Mouse (Mus musculus) mouse trophoblast stem cell (cell line): ENCODE results near the gene Gng5.

Experiments used
- in situ Hi-C, 2 experiments: fragments of 300-500 bp; cut with MseI, MboI; formaldehyde crosslinking; loops; 2 replicates in 1 of 2; 3 replicates in 1 of 2; pipeline ENCODE4 v1.15.1; 2025

Gene Gng5

GRCm38 (mm10) chr3:146499431-146500002 is at the start of gene Gng5, which contains the start of gene Spata1:
Gng5 (plus strand) TSS chr3:146499807.
Spata1 (minus strand) TSS chr3:146499753.
- in situ Hi-C loops, result loop anchor here in 1 of 2 experiments (25.0 kb wide), 1 partner anchor 162 kb away; no protein-coding TSS in a partner anchor

GRCm38 (mm10) chr3:146450371-146450841 is 49.2 kb upstream of the Gng5 start:
- in situ Hi-C loops, result no loop called here

GRCm38 (mm10) chr3:146451375-146451774 is 48.2 kb upstream of the Gng5 start:
- in situ Hi-C loops, result no loop called here

- in situ Hi-C loops, result no loop called here
These were observed 36.7 kb upstream of the Gng5 start for GRCm38 (mm10) chr3:146462939-146463338.

- in situ Hi-C loops, result no loop called here
These were observed 30.4 kb upstream of the Gng5 start for GRCm38 (mm10) chr3:146469226-146469625.

GRCm38 (mm10) chr3:146472657-146473056 is 26.9 kb upstream of the Gng5 start:
- in situ Hi-C loops, result no loop called here

- in situ Hi-C loops, result no loop called here
These were observed 25.9 kb upstream of the Gng5 start for GRCm38 (mm10) chr3:146473741-146474140.

GRCm38 (mm10) chr3:146474428-146474827 is 25.2 kb upstream of the Gng5 start:
- in situ Hi-C loops, result no loop called here

- in situ Hi-C loops, result loop anchor here (10.0 to 25.0 kb wide), 2 partner anchors 137 to 145 kb away; no protein-coding TSS in a partner anchor
These were observed 17.6 kb upstream of the Gng5 start for GRCm38 (mm10) chr3:146482044-146482443.

GRCm38 (mm10) chr3:146486464-146486863 is 13.1 kb upstream of the Gng5 start:
- in situ Hi-C loops, result loop anchor here (10.0 to 25.0 kb wide), 2 partner anchors 142 to 149 kb away; no protein-coding TSS in a partner anchor

- in situ Hi-C loops, result loop anchor here in 1 of 2 experiments (25.0 kb wide), 1 partner anchor 158 kb away; no protein-coding TSS in a partner anchor
These were observed 4.7 kb upstream of the Gng5 start for GRCm38 (mm10) chr3:146494941-146495340.

GRCm38 (mm10) chr3:146498989-146499388 is 618 bp upstream of the Gng5 start:
- in situ Hi-C loops, result loop anchor here in 1 of 2 experiments (25.0 kb wide), 1 partner anchor 162 kb away; no protein-coding TSS in a partner anchor

- in situ Hi-C loops, result no loop called here
These were observed 599 bp downstream of the Gng5 start for GRCm38 (mm10) chr3:146500003-146500809.

- in situ Hi-C loops, result no loop called here
These were observed 1.2 kb downstream of the Gng5 start for GRCm38 (mm10) chr3:146500810-146501201.

- in situ Hi-C loops, result no loop called here
These were observed 2.1 kb downstream of the Gng5 start for GRCm38 (mm10) chr3:146501601-146502123.

- in situ Hi-C loops, result no loop called here
These were observed 7.1 kb downstream of the Gng5 start for GRCm38 (mm10) chr3:146506711-146507110.

- in situ Hi-C loops, result no loop called here
These were observed 20.7 kb downstream of the Gng5 start for GRCm38 (mm10) chr3:146520226-146520797.

GRCm38 (mm10) chr3:146520798-146521651 is 21.4 kb downstream of the Gng5 start, which contains the start of gene Rpf1:
Rpf1 (minus strand) TSS chr3:146521429.
- in situ Hi-C loops, result no loop called here

- in situ Hi-C loops, result no loop called here
These were observed 22.0 kb downstream of the Gng5 start for GRCm38 (mm10) chr3:146521652-146522020.

GRCm38 (mm10) chr3:146528335-146528734 is 28.7 kb downstream of the Gng5 start:
- in situ Hi-C loops, result no loop called here

GRCm38 (mm10) chr3:146534986-146535385 is 35.4 kb downstream of the Gng5 start:
- in situ Hi-C loops, result no loop called here
